Mouse (Mus musculus) embryonic fibroblast, embryonic 13.5 days (primary cell): Measurements from ENCODE around the gene Naalad2.

Experiments used
- CTCF ChIP-seq: IDR thresholded peaks from 2 replicates; pipeline ENCODE4 v1.5.1; 2011; ENCODE audit warnings: mild to moderate bottlenecking, control low read depth, low read length, moderate library complexity, borderline replicate concordance; ENCODE audit not compliant: insufficient read depth
- POLR2A ChIP-seq: IDR thresholded peaks from 2 replicates; pipeline ENCODE4 v1.6.1; 2011; ENCODE audit warnings: low read depth, mild to moderate bottlenecking, control low read depth, low read length, moderate library complexity

DNA sequence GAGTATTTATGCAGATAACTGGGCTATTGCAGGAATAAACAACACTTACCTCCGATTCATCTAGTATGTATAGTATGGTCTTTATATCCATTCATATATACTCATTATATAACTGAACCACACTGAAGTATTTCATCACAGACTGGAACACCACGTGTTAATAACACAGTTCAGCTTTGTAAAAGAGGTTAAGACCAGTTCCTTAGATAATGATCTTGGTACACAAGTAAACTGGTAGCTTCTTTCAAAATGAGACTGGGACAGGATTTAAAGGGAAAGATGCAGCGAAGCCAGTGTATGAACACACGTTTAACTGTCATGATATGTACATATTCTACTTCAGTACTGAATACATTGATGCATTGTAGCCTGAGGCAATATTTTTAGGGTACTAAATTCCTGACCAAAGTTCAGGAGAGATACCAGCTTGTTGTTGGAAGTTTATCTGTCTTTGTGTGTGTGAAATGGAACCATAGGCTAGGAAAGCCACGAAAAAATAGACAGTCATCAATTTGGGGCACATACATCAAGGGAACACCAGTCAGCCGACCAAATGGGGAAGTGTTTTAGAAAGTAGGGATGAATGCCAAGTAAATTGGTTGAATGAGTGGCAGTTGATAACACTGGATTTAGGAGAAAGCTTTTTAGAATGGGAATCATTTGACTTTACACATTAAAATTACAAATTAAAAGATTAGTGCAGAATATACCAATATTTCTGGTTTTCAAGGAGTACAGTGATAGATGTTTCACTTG lies 109.6 kb downstream of the Naalad2 start:
- TF ChIP-seq CTCF (no peak), POLR2A (no peak)
